Mouse (Mus musculus) testis, adult 2 months (tissue): ENCODE results near the gene Slit1. TPM values are rescaled to one million over a fixed set of nuclear protein-coding genes. Genes with fewer than 3 reads are reported as not detected.

Experiments
- H3K27ac ChIP-seq: fragments of 200-500 bp; 2 replicates; pipeline ENCODE4 v1.5.1; 2012; ENCODE audit warnings: low read depth, low read length; ENCODE audit not compliant: control insufficient read depth, insufficient read depth
- H3K27me3 ChIP-seq: fragments of 200-500 bp; 2 replicates; pipeline ENCODE4 v1.6.1; 2012; ENCODE audit warnings: mild to moderate bottlenecking, low read length, moderate library complexity; ENCODE audit not compliant: control insufficient read depth, insufficient read depth
- H3K36me3 ChIP-seq: fragments of 200-500 bp; 2 replicates; pipeline ENCODE4 v1.6.1; 2012; ENCODE audit warnings: mild to moderate bottlenecking, low read length; ENCODE audit not compliant: control insufficient read depth, insufficient read depth
- H3K4me1 ChIP-seq: fragments of 200-500 bp; 2 replicates; pipeline ENCODE4 v1.6.1; 2012; ENCODE audit warnings: low read length; ENCODE audit not compliant: control insufficient read depth, insufficient read depth
- H3K4me3 ChIP-seq: fragments of 200-500 bp; 2 replicates; pipeline ENCODE4 v1.5.1; 2012; ENCODE audit warnings: low read depth, mild to moderate bottlenecking, low read length, moderate library complexity, mixed read lengths; ENCODE audit not compliant: control insufficient read depth
- CTCF ChIP-seq: fragments of 200-500 bp; IDR thresholded peaks from 2 replicates; pipeline ENCODE4 v1.5.1; 2012; ENCODE audit warnings: low read depth, mild to moderate bottlenecking, inconsistent platforms, low read length, moderate library complexity; ENCODE audit not compliant: control insufficient read depth, insufficient read depth, insufficient replicate concordance
- POLR2A ChIP-seq: fragments of 200-500 bp; IDR thresholded peaks from 2 replicates; pipeline ENCODE4 v1.6.1; 2012; ENCODE audit warnings: low read depth, mild to moderate bottlenecking, inconsistent platforms, low read length, moderate library complexity; ENCODE audit not compliant: control insufficient read depth
- polyA plus RNA-seq: library from polyadenylated mRNA; depleted of rRNA; stranded (reverse); fragments of >200 nt; gene quantifications from 2 replicates; pipeline ENCODE4 v1.2.3, GENCODE M21; 2012; rRNA removed

Gene Slit1
- polyA plus RNA-seq, 1 experiment = 9.6 TPM

DNA sequence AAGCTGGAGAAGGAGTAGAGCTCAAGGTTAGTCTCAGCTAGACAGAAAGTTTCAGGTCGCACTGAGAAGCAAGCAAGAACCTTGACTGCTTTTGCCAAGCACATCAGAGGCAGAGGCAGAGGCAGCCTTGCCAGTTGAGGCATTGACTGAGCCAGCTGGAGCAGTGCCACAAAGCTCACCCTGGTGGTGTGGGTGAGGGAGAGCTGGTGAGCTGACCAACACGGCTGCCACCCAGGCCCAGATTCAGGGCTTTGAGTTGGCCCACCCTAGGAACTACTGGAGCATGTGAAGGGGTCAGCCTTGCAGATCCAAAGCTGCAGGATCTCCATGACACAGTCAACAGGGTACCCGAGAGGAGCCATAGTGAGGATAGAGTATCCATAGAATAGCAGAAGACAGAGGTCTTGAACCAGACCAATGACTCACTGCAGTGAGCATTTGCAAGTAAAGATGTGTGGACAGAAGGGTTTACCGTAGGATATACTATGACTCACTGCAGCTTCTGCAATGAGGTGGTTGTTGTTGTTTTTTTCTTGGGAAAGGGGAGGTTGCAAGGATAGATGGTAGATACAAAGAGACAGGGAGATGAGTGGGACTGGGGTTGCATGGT is 164.0 kb downstream of the Slit1 start:
- TF ChIP-seq CTCF (no peak), POLR2A (no peak)
- H3K27ac ChIP-seq = no peak overlapping the region
- no peaks in the 10 kb centered on the region for H3K36me3 ChIP-seq
- no peak overlapping the region for H3K4me3 ChIP-seq
- no peaks in the 10 kb centered on the region for H3K27me3 ChIP-seq
- H3K4me1 ChIP-seq = no peaks in the 10 kb centered on the region

DNA sequence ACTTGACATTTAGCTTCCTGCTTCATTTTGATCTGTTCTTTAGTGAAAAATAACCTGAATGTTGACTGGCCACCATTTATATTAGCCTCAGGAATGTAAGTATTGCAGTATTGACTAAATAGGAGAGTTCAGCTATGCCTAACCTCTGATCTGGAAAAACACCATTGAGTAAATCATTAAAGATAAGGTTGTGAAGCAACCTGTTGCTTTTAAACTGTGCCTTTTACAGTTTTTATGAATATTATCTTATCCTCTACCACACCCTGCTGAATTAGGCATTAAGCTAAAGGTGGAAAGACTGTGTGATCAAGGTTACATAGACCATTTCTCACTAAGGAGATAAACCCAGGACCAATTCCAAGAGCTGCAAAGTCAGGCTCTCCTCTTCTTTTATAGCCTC is 165.9 kb downstream of the Slit1 start:
- Histone ChIP-seq H3K4me3 (no peak overlapping the region), H3K27ac (no peak overlapping the region), H3K36me3 (no peaks in the 10 kb centered on the region), H3K27me3 (no peaks in the 10 kb centered on the region), H3K4me1 (no peaks in the 10 kb centered on the region)
- no peak for TF ChIP-seq CTCF
- no peak for TF ChIP-seq POLR2A

DNA sequence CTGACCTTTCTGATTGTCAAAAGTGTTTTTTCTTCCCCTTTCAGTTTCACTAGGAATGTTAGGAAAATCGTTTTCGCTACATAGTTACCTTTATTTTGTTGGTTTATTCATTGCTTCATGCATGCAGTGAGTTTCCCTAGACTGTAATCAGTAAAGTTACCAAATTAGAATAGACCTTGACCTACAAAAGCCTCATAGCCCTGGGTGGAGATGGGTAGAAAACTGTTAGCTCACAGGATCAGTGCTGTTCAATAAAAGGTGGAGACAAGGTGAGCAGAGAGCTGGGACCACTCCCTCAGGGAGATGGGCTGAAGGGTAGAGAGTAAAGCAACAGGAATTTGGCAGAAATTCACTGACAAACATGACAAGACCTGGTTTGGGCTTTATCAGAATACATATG is 169.8 kb downstream of the Slit1 start:
- TF ChIP-seq POLR2A (no peak), CTCF (no peak)

DNA sequence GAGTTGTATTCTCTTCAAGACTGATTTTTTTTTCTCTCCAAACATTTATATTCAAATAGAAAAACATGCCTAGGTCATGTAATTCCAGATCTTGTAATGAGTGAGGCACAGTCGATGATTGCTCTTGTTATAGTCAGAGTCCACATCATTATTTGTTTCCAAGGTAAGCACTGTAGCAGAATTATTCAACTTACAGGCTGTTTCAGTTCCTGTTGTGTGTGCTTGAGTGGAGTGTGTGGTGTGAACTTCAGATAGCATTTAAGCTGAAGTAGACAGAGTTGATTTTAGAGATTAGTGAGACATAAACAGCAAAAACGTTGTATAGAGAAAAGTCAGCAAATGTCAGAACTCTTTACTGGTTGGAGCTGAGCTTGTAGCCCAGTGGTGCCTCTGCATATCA is 174.7 kb downstream of the Slit1 start:
- TF ChIP-seq CTCF (no peak), POLR2A (no peak)
- Histone ChIP-seq H3K27me3 (no peaks in the 10 kb centered on the region), H3K4me3 (no peak overlapping the region)

More for the DNA sequence above, 169.8 kb downstream of the Slit1 start:
- Histone ChIP-seq H3K27me3 (no peaks in the 10 kb centered on the region), H3K27ac (no peak overlapping the region), H3K4me1 (no peaks in the 10 kb centered on the region; the same call in 1 of the 2 replicates), H3K36me3 (no peaks in the 10 kb centered on the region), H3K4me3 (no peak overlapping the region)

DNA sequence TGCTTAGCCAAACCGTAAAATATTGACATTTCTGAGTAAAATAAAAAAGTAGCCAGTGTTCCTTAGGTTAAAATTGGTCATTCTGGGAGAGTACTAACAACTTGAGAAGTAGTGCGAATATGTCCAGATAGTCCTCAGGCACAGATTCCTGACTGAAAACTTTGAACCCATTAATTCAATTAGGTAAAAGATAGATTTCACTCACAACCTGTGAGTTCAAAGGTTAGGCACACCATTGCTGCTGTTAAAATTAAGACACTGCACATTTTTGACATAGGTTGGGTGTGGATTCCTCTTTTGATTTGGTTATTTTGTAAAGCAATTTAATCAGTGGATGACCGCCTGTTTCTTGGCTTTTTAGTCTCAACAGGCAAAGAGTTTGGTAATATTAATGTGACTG is 182.6 kb downstream of the Slit1 start:
- H3K4me1 ChIP-seq = no peaks in the 10 kb centered on the region
- H3K27ac ChIP-seq = no peak overlapping the region
- TF ChIP-seq CTCF (no peak), POLR2A (no peak)
- H3K27me3 ChIP-seq = no peaks in the 10 kb centered on the region
- no peaks in the 10 kb centered on the region for H3K36me3 ChIP-seq
- H3K4me3 ChIP-seq = no peak overlapping the region

More for the DNA sequence above, 174.7 kb downstream of the Slit1 start:
- no peaks in the 10 kb centered on the region; the same call in 1 of the 2 replicates for H3K4me1 ChIP-seq
- no peaks in the 10 kb centered on the region for H3K36me3 ChIP-seq
- H3K27ac ChIP-seq = no peak overlapping the region

DNA sequence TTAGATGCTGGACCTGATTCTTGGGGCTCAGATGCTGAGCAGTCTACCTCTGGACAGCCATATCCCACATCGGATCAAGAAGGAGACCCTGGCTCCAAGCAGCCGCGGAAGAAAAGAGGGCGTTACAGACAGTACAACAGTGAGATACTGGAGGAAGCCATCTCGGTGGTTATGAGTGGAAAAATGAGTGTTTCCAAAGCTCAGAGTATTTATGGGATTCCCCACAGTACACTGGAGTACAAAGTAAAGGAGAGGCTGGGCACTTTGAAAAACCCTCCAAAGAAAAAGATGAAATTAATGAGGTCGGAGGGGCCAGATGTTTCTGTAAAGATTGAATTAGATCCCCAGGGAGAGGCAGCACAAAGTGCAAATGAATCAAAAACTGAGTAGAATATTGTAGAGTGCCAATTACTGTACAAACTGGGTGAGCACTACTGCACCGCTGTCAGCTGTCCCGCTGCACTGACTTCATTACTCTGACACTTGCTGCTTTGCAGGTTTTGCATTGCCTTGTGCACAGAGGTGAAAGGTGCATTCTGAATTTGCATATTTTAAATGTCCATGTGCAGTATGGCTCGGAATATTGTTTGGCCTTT is 184.5 kb downstream of the Slit1 start:
- no peaks in the 10 kb centered on the region for H3K36me3 ChIP-seq
- no peak overlapping the region for H3K27ac ChIP-seq
- TF ChIP-seq CTCF (no peak), POLR2A (no peak)
- no peaks in the 10 kb centered on the region for H3K27me3 ChIP-seq
- H3K4me1 ChIP-seq = no peaks in the 10 kb centered on the region
- no peak overlapping the region for H3K4me3 ChIP-seq

DNA sequence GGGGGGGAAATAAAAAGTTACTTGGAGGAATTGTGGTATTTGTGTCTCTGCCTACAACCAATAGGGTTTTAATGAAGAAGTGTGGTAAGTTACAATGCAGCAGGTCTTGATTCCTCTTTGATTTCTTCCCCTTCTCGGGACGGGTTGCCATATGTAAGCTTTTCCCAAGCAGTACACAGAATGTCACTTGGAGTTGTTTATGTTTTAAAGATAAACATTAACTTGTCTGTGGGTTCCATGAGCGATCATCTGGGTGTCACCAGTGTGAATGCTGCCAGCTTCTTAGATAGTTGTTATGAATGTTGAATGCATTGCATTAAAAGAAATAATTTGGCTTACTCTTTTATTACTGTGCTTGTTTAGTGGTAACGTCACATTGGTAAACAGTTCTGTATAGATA is 186.0 kb downstream of the Slit1 start:
- no peak for TF ChIP-seq POLR2A
- no peak for TF ChIP-seq CTCF
- H3K27ac ChIP-seq = no peak overlapping the region
- H3K27me3 ChIP-seq = no peaks in the 10 kb centered on the region
- no peaks in the 10 kb centered on the region for H3K4me1 ChIP-seq
- H3K4me3 ChIP-seq = no peak overlapping the region
- H3K36me3 ChIP-seq = no peaks in the 10 kb centered on the region

DNA sequence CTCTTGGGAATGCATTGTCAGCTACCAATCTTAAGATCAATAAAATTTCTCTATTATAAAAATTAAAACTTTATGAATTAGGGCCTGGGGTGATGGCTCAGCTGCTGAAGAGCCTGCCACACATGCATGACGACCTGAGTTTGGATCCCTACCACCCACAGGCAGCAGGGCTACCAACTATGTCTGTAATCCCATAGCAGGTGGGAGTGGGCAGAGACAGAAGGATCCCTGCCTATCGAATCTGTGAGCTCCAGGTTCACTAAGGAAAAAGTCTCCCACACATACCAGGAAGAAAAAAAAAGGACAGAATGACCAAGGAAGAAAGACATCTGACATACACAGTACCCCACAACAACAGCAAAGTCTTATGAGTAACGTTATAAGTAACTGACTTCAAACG is 186.5 kb downstream of the Slit1 start:
- no peak for TF ChIP-seq CTCF
- no peak for TF ChIP-seq POLR2A
- H3K4me1 ChIP-seq = no peaks in the 10 kb centered on the region
- H3K27ac ChIP-seq = no peak overlapping the region
- no peaks in the 10 kb centered on the region for H3K27me3 ChIP-seq
- H3K4me3 ChIP-seq = no peak overlapping the region
- H3K36me3 ChIP-seq = no peaks in the 10 kb centered on the region

Other genes with a start within 250 kb of the Slit1 start
- 0.70 and 1.0 TPM in 2 replicates for gene Gm340, start 161.3 kb downstream of the Slit1 start, polyA plus RNA-seq
- gene Arhgap19, start 58.4 kb upstream of the Slit1 start, polyA plus RNA-seq = 33.9 and 39.1 TPM in 2 replicates
- 103 and 140 TPM in 2 replicates for gene Frat1, start 86.3 kb upstream of the Slit1 start, polyA plus RNA-seq
- gene Frat2, start 104.5 kb upstream of the Slit1 start, polyA plus RNA-seq = 47.7 and 64.2 TPM in 2 replicates
- 29.5 and 32.3 TPM in 2 replicates for gene Rrp12, start 152.5 kb upstream of the Slit1 start, polyA plus RNA-seq
- gene Pgam1, start 168.3 kb upstream of the Slit1 start, polyA plus RNA-seq = 58.2 and 64.2 TPM in 2 replicates
- 27.5 and 28.5 TPM in 2 replicates for gene Exosc1, start 189.8 kb upstream of the Slit1 start, polyA plus RNA-seq
- gene Zdhhc16, start 189.8 kb upstream of the Slit1 start, polyA plus RNA-seq = 34.8 and 44.9 TPM in 2 replicates
- 45.8 and 46.5 TPM in 2 replicates for gene Mms19, start 237.5 kb upstream of the Slit1 start, polyA plus RNA-seq
- 282 and 310 TPM in 2 replicates for gene Ubtd1, start 238.1 kb upstream of the Slit1 start, polyA plus RNA-seq